In genomic region chr2:20216275-20216674, GRCm38 (mm10) we compare ENCODE assay signal across 15 mouse cellular contexts.
"Had no signal": no experiment of that assay in that cellular context is flagged by ENCODE, and none has a peak within 500 bp of the region (broad histone marks: within the 10 kb centered on the region; RNA-seq: fewer than 3 reads in every experiment).

No protein-coding gene starts in this region.

- H3K4me2 ChIP-seq: kidney, embryonic 15.5 days; liver, embryonic 13.5 days; midbrain, embryonic 11.5 days; stomach, embryonic 15.5 days had no signal

- DNase-seq: kidney, adult 2 months; kidney, postnatal 10 days; kidney, postnatal 36 days; liver, embryonic 13.5 days; lung, adult 2 months; lung, postnatal 14 days; lung, postnatal 4 days; midbrain, embryonic 14.5 days; right cerebral cortex, postnatal 14 days; spleen, adult 18-20 months; thymus, adult 18-20 months; thymus, postnatal 36 days had no signal

- H3K4me3 ChIP-seq: kidney, embryonic 15.5 days; liver, embryonic 13.5 days; stomach, embryonic 15.5 days had no signal

- H3K36me3 ChIP-seq: kidney, embryonic 15.5 days; liver, embryonic 13.5 days; stomach, embryonic 15.5 days had no signal

- H3K27me3 ChIP-seq: kidney, embryonic 15.5 days; liver, embryonic 13.5 days; stomach, embryonic 15.5 days had no signal

- H3K27ac ChIP-seq: kidney, embryonic 15.5 days; liver, embryonic 13.5 days; stomach, embryonic 15.5 days had no signal

- H3K9ac ChIP-seq: kidney, embryonic 15.5 days; liver, embryonic 13.5 days; stomach, embryonic 15.5 days had no signal

- H3K9me3 ChIP-seq: kidney, embryonic 15.5 days; liver, embryonic 13.5 days; stomach, embryonic 15.5 days had no signal

- H3K4me1 ChIP-seq: kidney, embryonic 15.5 days; liver, embryonic 13.5 days; stomach, embryonic 15.5 days had no signal
